Mouse (Mus musculus): Measurements from ENCODE around the gene Cdc42ep5.

- TF ChIP-seq CTCF (IDR thresholded peaks at IDR 0.05; ENCODE audit: low read depth, low read length) (no peak), GATA1 (IDR thresholded peaks at IDR 0.05; ENCODE audit: borderline replicate concordance, low read length) (no peak), TAL1 (conservative IDR thresholded peaks at IDR 0.05; ENCODE audit: low read depth, low read length) (no peak), GATA2 (IDR thresholded peaks at IDR 0.05; ENCODE audit: borderline replicate concordance, low read depth, low read length) (no peak), POLR2AphosphoS5 (IDR thresholded peaks at IDR 0.05; ENCODE audit: insufficient replicate concordance, low read depth, low read length) (no peak)
Observed at GRCm38 (mm10) chr7:4170193-4170938, 5.7 kb upstream of the Cdc42ep5 start.

Measured in G1E (cell line).